Mouse (Mus musculus) ES-E14 (cell line): ENCODE measurements around the gene Ust.

Experiments
- CHD2 ChIP-seq: IDR thresholded peaks from 2 replicates; pipeline ENCODE4 v1.6.1; 2014; ENCODE audit warnings: mild to moderate bottlenecking, low read depth, low read length, inconsistent platforms
- HCFC1 ChIP-seq: IDR thresholded peaks from 2 replicates; pipeline ENCODE4 v1.6.1; 2012; ENCODE audit warnings: low read length, inconsistent platforms, borderline replicate concordance; ENCODE audit not compliant: insufficient read depth
- MAFK ChIP-seq: IDR thresholded peaks from 2 replicates; pipeline ENCODE4 v1.6.1; 2014; ENCODE audit warnings: mild to moderate bottlenecking, low read depth, low read length, inconsistent platforms; ENCODE audit not compliant: insufficient read depth
- ZC3H11A ChIP-seq: IDR thresholded peaks from 2 replicates; pipeline ENCODE4 v1.6.1; 2012; ENCODE audit warnings: low read depth, mild to moderate bottlenecking, inconsistent platforms, low read length, borderline replicate concordance

GRCm38 (mm10) chr10:8520766-8521395 is 2.3 kb upstream of the Ust start:
- TF ChIP-seq ZC3H11A (no peak), MAFK (no peak), HCFC1 (no peak), CHD2 (no peak)
